Mouse (Mus musculus) testis, adult 10 weeks (tissue): ENCODE measurements around the gene Ide. TPM values are rescaled to one million over a fixed set of nuclear protein-coding genes. Genes with fewer than 3 reads are reported as not detected.

Source experiments
- polyA plus RNA-seq: library from polyadenylated mRNA; stranded (reverse); fragments of 350-450 nt; fragmentation: Illumina TruSeq; extraction: RNeasy Lipid Tissue Mini Kit (QIAGEN cat#74804); gene quantifications from one replicate; pipeline ENCODE4 v1.2.3, GENCODE M21; 2014; ENCODE audit warnings: low read depth, low replicate concordance

The Ide gene
- 275 TPM for polyA plus RNA-seq

DNA sequence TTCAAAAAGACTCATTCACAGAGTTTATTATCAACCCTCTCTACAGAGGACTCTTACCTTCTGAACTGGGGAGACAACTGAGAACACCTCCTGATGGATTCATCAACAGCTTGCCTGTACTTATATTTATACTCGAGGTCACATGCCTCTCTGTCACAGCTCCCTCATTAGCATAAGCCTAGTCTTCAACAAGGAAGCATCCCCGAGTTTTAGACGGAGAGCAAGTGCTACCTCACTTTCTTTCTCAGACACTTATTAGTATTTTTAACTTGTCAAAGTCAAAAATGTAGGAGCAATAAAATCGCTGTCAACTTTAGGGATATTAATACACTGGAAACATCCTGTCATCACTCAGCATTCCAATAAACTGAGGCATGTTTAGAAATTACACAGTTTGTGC is at the start of gene Ide:
Gene Ide, minus strand, starts transcription at position 101 of the 400 bp plus-strand sequence.

DNA sequence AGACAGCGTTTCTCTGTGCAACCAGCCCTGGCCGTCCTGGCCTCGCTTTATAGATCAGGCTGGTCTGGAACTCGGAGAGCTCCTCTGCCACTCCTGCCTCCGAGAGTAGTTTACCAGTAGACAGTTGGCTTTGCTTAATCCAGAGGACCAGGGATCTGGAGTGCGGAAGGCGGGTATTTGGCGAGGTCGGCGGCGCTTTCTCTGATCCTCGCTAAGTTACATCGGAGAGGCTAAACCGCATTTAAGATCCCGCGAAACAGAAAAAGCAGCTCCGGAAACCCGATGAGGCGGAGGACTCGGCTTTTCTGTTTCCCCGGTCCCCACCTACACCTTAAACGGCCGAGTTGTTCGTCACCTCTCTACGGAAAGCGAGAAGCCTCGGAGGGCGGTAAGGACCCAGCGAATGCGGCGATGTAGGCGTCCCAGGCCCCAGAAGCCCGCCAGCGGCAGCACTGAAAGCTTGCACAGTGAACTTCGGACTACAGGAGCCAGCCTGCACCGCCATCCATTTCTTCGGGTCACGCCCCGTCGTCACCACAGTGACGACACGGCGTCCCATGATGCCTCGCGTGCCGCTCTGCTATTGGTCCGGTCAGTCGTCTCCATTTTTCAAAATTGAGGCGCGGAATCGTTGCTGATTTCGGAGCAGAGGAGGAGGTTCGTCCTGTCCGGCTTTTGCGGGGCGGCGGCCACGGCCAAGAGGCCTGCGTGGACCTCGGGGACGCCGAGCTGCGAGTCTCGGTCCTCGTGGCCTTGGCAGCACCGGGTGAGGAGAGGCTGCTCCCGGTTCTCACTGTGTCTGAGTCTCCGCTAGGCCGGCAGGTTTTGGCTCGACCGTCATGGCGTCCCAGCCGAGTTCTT is 38.3 kb upstream of the Ide start, which contains the start of gene Kif11:
Gene Kif11, plus strand, starts transcription at position 649 of the 861 bp plus-strand sequence.

Other genes starting within 250 kb of the Ide start
- gene March5, start 130.3 kb downstream of the Ide start, polyA plus RNA-seq = 96.8 TPM
- gene Cpeb3, start 129.3 kb downstream of the Ide start, polyA plus RNA-seq = 21.4 TPM
- 62.2 TPM for gene Kif11, start 38.6 kb upstream of the Ide start, polyA plus RNA-seq
- gene Hhex, start 97.0 kb upstream of the Ide start, polyA plus RNA-seq = 3.4 TPM
- 13.1 TPM for gene Exoc6, start 212.6 kb upstream of the Ide start, polyA plus RNA-seq